Mouse (Mus musculus) retina, adult 2 months (tissue): ENCODE results near the gene Aebp2.
"Not testable (repeated sequence)": the region's sequence is repeated elsewhere in the genome, so short reads cannot be mapped to it uniquely, and the experiment has no call there.

Experiments
- DNase-seq: peaks from one replicate; pipeline ENCODE4 v3.0.0-alpha.2; 2012; ENCODE audit warnings: low read depth, low spot score

The Aebp2 gene

GRCm38 (mm10) chr6:140651923-140652322 is 29.5 kb downstream of the Aebp2 start:
- no peak for DNase-seq

DNA sequence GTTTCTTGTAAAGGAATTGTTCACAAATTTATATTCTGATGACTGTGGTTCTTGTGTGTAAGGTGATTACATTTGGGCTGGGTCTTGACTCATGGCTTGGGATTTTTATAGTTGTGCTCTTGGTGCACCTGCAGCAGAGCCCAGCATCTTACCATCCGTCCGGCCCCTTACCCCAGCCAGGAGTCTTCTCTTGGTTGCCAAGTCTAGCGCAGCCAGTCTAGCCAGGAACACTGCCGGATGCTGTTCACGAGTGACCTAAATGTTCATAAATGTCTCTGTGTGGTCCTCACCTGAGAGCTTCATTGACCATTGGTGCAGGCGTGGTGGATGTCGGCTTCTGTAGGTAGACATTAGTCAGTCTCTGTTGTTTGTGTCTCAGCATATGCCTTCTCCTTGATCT is 33.0 kb downstream of the Aebp2 start:
- no peak for DNase-seq

DNA sequence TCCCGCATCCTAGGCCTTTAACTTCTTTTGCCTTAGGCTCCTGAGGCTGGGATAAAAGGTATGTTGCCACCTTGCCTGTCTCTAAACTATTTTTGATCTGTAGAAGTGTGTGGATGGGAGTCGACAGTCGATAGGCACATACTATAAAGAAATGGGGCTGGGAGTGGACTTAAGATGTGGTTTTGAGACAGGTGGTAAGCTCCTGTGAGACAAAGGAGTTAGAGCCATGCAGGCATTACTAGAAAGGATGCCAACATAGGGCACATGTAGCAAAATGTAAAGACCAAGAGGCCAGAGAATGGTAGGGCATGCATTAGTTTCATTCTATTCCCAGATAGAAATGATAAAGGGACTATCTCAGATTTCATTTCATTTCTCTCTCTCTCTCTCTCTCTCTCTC is 34.5 kb downstream of the Aebp2 start:
- no peak for DNase-seq

- DNase-seq, result no peak
These were observed 35.6 kb downstream of the Aebp2 start for GRCm38 (mm10) chr6:140657920-140658522.

DNA sequence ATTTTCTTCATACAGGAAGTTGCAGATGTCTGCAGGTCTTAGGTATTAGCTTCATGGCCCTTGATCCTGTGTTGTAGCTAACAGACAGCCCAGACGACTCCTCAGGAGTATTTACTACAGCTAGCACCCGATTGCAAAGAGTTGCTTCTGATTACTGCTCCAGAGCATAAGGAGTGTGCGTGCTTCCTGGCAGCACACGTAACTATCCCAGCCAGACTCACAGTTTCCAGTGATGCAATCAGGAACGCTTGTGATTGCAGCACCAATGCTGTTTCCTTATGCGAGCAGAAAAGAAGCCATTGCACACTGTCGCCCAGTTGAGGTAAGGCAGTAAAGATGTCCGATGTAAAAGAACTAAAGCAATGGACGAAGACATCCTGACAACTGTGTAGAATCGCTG is 38.6 kb downstream of the Aebp2 start:
- no peak for DNase-seq

DNA sequence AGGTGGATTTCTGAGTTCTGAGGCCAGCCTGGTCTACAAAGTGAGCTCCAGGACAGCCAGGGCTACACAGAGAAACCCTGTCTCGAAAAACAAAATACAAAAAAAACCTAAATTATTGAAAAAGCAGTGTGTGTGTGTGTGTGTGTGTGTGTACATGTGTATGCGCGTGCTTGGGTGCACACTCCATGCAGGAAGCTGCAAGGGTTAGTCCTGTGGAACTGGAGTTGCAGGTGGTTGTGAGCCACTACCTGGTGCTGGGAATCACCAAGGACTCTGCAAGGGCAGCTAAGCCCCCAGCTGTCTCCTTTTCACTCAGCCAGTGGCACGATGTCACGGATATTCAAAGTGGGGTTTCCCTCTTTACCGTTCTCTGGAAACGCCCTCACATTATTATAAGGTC is 39.3 kb downstream of the Aebp2 start:
- DNase-seq, result no peak

- DNase-seq, result no peak
These were observed 39.8 kb downstream of the Aebp2 start for GRCm38 (mm10) chr6:140662290-140662689.

DNA sequence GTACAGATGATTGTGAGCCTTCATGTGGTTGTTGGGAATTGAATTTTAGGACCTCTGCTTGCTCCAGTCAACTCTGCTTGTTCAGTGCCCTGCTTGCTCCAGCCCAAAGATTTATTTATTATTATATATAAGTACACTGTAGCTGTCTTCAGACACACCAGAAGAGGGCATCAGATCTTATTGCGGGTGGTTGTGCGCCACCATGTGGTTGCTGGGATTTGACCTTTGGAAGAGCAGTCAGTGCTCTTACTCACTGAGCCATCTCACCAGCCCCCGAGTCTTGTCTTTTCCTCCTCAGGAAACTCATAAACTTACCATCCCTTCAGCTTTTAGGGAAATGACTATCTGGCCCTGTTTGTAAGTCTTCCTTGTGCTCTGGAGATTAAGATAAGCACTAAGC is 40.2 kb downstream of the Aebp2 start:
- not testable (repeated sequence) for DNase-seq

- no peak for DNase-seq
These were observed 42.1 kb downstream of the Aebp2 start for GRCm38 (mm10) chr6:140664611-140665010.

GRCm38 (mm10) chr6:140666486-140667240 is 44.2 kb downstream of the Aebp2 start:
- no peak for DNase-seq

DNA sequence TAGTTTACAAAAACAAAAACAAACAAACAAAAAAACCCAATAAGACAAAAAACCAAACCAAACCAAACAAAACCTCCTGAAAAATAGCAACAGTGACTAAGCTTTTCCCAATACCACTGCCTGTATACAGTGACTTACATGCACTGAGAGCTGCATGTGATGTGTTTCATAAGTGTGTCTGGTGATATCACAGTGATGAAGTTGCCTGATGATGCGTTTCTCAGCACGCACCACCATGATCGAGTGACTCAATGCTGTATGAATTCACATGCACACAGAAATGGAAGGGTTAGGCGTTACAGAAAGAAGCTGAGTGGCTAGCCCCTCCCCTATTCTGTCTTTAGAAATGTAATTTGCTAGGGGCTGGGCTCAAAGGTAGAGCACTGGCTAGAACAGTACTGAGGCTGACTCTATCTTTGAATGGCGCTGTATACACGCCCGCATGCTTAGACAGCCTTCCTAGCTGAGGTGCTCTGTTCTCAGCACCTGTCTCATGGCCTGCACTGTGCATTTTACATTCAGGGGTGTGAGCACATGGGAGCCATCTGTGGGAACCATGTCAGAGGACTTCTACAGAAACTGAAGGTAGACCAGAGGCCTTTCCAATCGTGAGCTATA is 44.9 kb downstream of the Aebp2 start:
- no peak for DNase-seq

DNA sequence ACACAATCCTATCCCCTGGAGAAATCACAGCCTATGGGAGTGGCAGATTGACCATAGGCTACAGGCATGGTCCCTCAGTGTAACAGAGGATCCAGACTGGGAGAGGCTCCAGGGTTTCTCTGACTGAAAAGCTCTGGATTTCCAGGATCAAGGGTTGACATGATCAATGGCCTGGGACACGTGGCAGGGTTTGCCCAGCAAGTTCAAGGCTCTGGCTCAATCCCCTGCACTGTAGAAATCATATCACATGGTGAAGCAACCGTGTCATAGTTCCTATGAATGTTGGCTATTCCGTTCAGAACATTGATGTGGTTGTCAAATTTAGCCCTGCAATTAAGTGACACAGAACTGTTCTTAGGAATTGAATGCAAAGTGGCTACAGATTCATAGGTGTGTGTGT is 52.0 kb downstream of the Aebp2 start:
- no peak for DNase-seq

GRCm38 (mm10) chr6:140676094-140676493 is 53.6 kb downstream of the Aebp2 start:
- DNase-seq, result no peak

- DNase-seq, result no peak
These were observed 54.6 kb downstream of the Aebp2 start for GRCm38 (mm10) chr6:140677041-140677440.

- no peak for DNase-seq
These were observed 55.5 kb downstream of the Aebp2 start for GRCm38 (mm10) chr6:140677960-140678359.

DNA sequence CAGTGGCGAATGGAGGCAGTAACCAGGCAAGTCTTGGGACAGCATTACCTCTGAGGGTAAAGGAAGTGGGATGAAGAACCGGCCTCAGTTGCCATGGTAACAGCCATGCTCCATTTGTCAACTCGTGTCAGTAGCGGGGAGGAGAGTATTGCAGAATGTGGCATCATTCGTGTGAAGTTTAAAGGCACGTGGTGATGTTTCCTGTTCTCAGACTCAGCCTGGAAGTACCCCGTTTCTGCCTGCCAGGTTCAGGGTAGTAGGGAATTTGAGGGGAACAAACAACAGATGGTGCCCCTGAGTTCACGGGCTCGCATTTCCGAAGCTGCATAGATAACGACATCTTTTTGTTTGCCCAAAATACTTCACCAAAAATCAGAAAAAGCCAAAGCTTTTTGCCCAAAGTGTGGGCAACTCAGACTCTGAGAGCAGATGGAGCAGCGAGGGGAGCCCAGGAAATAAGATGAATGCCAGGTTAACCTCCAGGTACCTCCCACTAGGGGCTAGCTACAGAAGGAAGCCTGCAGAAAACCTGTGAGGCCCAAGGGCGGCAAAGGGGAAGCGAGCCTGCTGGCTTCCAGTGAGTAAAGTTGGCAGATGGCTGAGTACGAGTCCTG is 56.3 kb downstream of the Aebp2 start:
- no peak for DNase-seq

GRCm38 (mm10) chr6:140680713-140681112 is 58.2 kb downstream of the Aebp2 start:
- DNase-seq, result no peak

GRCm38 (mm10) chr6:140682829-140683228 is 60.4 kb downstream of the Aebp2 start:
- no peak for DNase-seq

DNA sequence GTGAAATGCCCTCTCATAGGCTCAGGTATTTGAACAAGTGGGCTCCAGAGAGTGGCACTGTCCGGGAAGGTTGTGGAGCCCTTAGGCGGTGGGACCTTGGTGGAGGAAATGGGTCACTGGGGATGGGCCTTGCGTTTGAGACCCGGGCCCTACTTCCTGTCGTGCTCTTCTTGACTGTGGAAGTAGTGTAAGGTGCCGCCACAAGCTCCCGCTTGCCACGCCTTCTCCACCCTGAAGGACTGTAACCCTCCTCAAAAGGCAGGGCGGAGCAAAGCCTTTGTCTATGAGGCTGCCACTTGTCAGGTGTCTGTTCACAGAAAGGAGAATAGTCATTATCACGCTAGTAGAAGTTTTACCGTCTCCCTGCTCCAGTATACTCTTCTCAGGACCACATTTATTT is 61.9 kb downstream of the Aebp2 start:
- DNase-seq, result no peak

GRCm38 (mm10) chr6:140689617-140690404 is 67.3 kb downstream of the Aebp2 start:
- no peak for DNase-seq

GRCm38 (mm10) chr6:140692160-140692559 is 69.7 kb downstream of the Aebp2 start:
- DNase-seq, result no peak
